Mouse (Mus musculus): ENCODE results near the gene Pdia5.

GRCm38 (mm10) chr16:35509331-35510070 is 18.8 kb upstream of the Pdia5 start:
- TF ChIP-seq CTCF (IDR thresholded peaks at IDR 0.05; ENCODE audit: low read depth, low read length): no peak
- no peak for TF ChIP-seq POLR2A (IDR thresholded peaks at IDR 0.05; ENCODE audit: insufficient read depth, low read length)
